ENCODE assay signal across 29 mouse cellular contexts in genomic region chr10:96392836-96393235, GRCm38 (mm10).
DNase-seq lines count a peak whose midpoint lies in the region; ATAC-seq and TF ChIP-seq lines count a peak whose summit lies in the region.
"Had no signal": no experiment of that assay in that cellular context is flagged by ENCODE, and none has a peak within 500 bp of the region (broad histone marks: within the 10 kb centered on the region; RNA-seq: fewer than 3 reads in every experiment).

No protein-coding gene starts in this region.

- WGBS in lung, embryonic 16.5 days, result 63% methylated on average over 1 of the region's 1 CpGs
- WGBS in spleen, adult 2 months, result 86% methylated on average over 1 of the region's 1 CpGs

- H3K36me3 ChIP-seq in lung, embryonic 16.5 days (ENCODE audit: control insufficient read depth, insufficient read depth, low read length), result no peaks in the 10 kb centered on the region
- no peaks in the 10 kb centered on the region for H3K36me3 ChIP-seq in spleen, adult 2 months (ENCODE audit: control insufficient read depth, insufficient read depth, low read length)
- H3K36me3 ChIP-seq: embryonic facial prominence, embryonic 10.5 days; embryonic facial prominence, embryonic 13.5 days; forebrain, embryonic 12.5 days; forebrain, embryonic 15.5 days; heart, embryonic 12.5 days; heart, embryonic 15.5 days; hindbrain, embryonic 10.5 days; hindbrain, embryonic 13.5 days had no signal

- no peak for TF ChIP-seq CTCF in spleen, adult 2 months (IDR thresholded peaks at IDR 0.05; ENCODE audit: extremely low read depth, insufficient read depth, insufficient read length, insufficient replicate concordance)

- ATAC-seq in lung, embryonic 16.5 days (ENCODE audit: low read depth), result 0 out of 2 replicates have a peak, but pooled peaks have one; percentile 10
- no peak for ATAC-seq in cerebellum, adult (ENCODE audit: insufficient number of reproducible peaks, low FRiP score, low TSS enrichment)
- ATAC-seq: forebrain, embryonic 15.5 days; hindbrain, embryonic 16.5 days had no signal

- H3K4me2 ChIP-seq in lung, embryonic 16.5 days (ENCODE audit: low read depth, low read length), result no peak overlapping the region
- H3K4me2 ChIP-seq: embryonic facial prominence, embryonic 13.5 days; forebrain, embryonic 12.5 days; forebrain, embryonic 15.5 days; heart, embryonic 12.5 days; heart, embryonic 15.5 days; hindbrain, embryonic 13.5 days had no signal

- no peak for DNase-seq in lung, postnatal 4 days
- DNase-seq in spleen, adult 2 months (ENCODE audit: low read depth in 1 of 2, low spot score in 2 of 2), result no peak
- no peak for DNase-seq in spleen, postnatal 10 days (ENCODE audit: low spot score in 2 of 2)
- peak; percentile 32 for DNase-seq in induced T-regulatory cell, adult 2 months (ENCODE audit: low read depth)
- DNase-seq in spleen, adult 18-20 months, result no peak
- DNase-seq: adrenal gland, postnatal 10 days; adrenal gland, postnatal 36 days; B cell, adult 2 months; cerebellum, adult 11 months; cerebellum, adult 2 months; cerebellum, adult 9-11 months; cerebellum, postnatal 36 days; embryo, embryonic 11 days; gastrocnemius, postnatal 25 days; heart, adult 18-20 months; heart, postnatal 10 days; heart, postnatal 36 days had no signal

- H3K9ac ChIP-seq in lung, embryonic 16.5 days (ENCODE audit: low read length), result no peak overlapping the region
- H3K9ac ChIP-seq: embryonic facial prominence, embryonic 13.5 days; forebrain, embryonic 12.5 days; forebrain, embryonic 15.5 days; heart, embryonic 12.5 days; heart, embryonic 15.5 days; hindbrain, embryonic 13.5 days had no signal

- H3K4me1 ChIP-seq in lung, embryonic 16.5 days (replicated peaks; ENCODE audit: control insufficient read depth, insufficient read depth, low read length), result peaks cover 3% of the 10 kb centered on the region; the same call in 1 of the 2 replicates
- peaks cover 26% of the 10 kb centered on the region for H3K4me1 ChIP-seq in spleen, adult 2 months (ENCODE audit: control insufficient read depth, insufficient read depth, insufficient read length)
- H3K4me1 ChIP-seq: heart, embryonic 12.5 days; heart, embryonic 15.5 days; hindbrain, embryonic 13.5 days had no signal

- no peak overlapping the region for H3K4me3 ChIP-seq in lung, embryonic 16.5 days (ENCODE audit: low read length)
- H3K4me3 ChIP-seq in spleen, adult 2 months (ENCODE audit: extremely low read depth, insufficient read depth, insufficient read length), result no peak overlapping the region
- H3K4me3 ChIP-seq: embryonic facial prominence, embryonic 10.5 days; embryonic facial prominence, embryonic 13.5 days; erythroblast, embryonic 14.5 days; forebrain, embryonic 12.5 days; forebrain, embryonic 15.5 days; heart, embryonic 12.5 days; heart, embryonic 15.5 days; hindbrain, embryonic 10.5 days; hindbrain, embryonic 13.5 days had no signal

- TF ChIP-seq POLR2A in spleen, adult 2 months (IDR thresholded peaks at IDR 0.05; ENCODE audit: low read depth, low read length), result no peak

- no peaks in the 10 kb centered on the region for H3K9me3 ChIP-seq in lung, embryonic 16.5 days (ENCODE audit: control insufficient read depth, low read length)
- H3K9me3 ChIP-seq: embryonic facial prominence, embryonic 10.5 days; embryonic facial prominence, embryonic 13.5 days; forebrain, embryonic 12.5 days; forebrain, embryonic 15.5 days; heart, embryonic 12.5 days; heart, embryonic 15.5 days; hindbrain, embryonic 10.5 days; hindbrain, embryonic 13.5 days had no signal

- H3K27me3 ChIP-seq in lung, embryonic 16.5 days (ENCODE audit: control insufficient read depth, insufficient read depth, low read depth, low read length), result no peaks in the 10 kb centered on the region
- H3K27me3 ChIP-seq in spleen, adult 2 months (ENCODE audit: control insufficient read depth, insufficient read depth, low read length), result no peaks in the 10 kb centered on the region
- H3K27me3 ChIP-seq: embryonic facial prominence, embryonic 13.5 days; forebrain, embryonic 12.5 days; forebrain, embryonic 15.5 days; heart, embryonic 12.5 days; heart, embryonic 15.5 days; hindbrain, embryonic 13.5 days had no signal

- H3K27ac ChIP-seq in lung, embryonic 16.5 days (ENCODE audit: low read length), result no peak overlapping the region
- 0 out of 2 replicates have a peak overlapping the region, but pooled peaks have one; percentile 30 for H3K27ac ChIP-seq in spleen, adult 2 months (ENCODE audit: insufficient read depth, low read length)
- H3K27ac ChIP-seq: embryonic facial prominence, embryonic 10.5 days; embryonic facial prominence, embryonic 13.5 days; forebrain, embryonic 12.5 days; forebrain, embryonic 15.5 days; heart, embryonic 15.5 days; hindbrain, embryonic 10.5 days; hindbrain, embryonic 13.5 days had no signal
